Comparison of ENCODE assay signal across 23 mouse cellular contexts in the genomic region with DNA sequence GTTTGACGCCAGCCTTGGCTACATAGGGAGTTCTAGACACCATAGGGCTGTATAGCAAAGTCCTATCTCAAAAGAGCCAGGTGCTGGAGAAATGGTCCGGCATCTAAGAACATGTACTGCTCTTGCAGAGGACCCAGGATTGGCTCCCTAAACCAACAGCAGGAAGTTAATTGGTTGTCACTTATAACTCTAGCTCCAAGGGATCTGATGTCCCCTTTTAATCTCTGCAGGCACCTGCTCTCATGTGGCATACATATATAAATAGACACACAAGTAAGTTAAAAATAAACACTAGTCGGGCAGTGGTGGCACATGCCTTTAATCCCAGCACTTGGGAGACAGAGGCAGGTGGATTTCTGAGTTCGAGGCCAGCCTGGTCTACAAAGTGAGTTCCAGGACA. TPM values are rescaled to one million over a fixed set of nuclear protein-coding genes. Genes with fewer than 3 reads are reported as not detected.
"Had no signal": no experiment of that assay in that cellular context is flagged by ENCODE, and none has a peak within 500 bp of the region (broad histone marks: within the 10 kb centered on the region; RNA-seq: fewer than 3 reads in every experiment).

No protein-coding gene starts in this region.

- H3K9me3 ChIP-seq: limb, embryonic 10.5 days; limb, embryonic 13.5 days; liver, embryonic 12.5 days; liver, embryonic 15.5 days; lung, embryonic 15.5 days; neural tube, embryonic 12.5 days; neural tube, embryonic 15.5 days had no signal

- H3K4me3 ChIP-seq: layer of hippocampus, adult 2 months; limb, embryonic 10.5 days; limb, embryonic 13.5 days; liver, embryonic 12.5 days; liver, embryonic 15.5 days; lung, embryonic 15.5 days; neural tube, embryonic 12.5 days; neural tube, embryonic 15.5 days had no signal

- ATAC-seq: liver, embryonic 12.5 days had no signal

- H3K27ac ChIP-seq: kidney, postnatal 0 days; layer of hippocampus, adult 2 months; limb, embryonic 10.5 days; limb, embryonic 13.5 days; liver, embryonic 12.5 days; liver, embryonic 15.5 days; lung, embryonic 15.5 days; neural tube, embryonic 12.5 days; neural tube, embryonic 15.5 days had no signal

- H3K4me1 ChIP-seq: lung, embryonic 15.5 days; neural tube, embryonic 12.5 days had no signal

- H3K9ac ChIP-seq: limb, embryonic 13.5 days; liver, embryonic 12.5 days; liver, embryonic 15.5 days; lung, embryonic 15.5 days; neural tube, embryonic 12.5 days; neural tube, embryonic 15.5 days had no signal

- H3K4me2 ChIP-seq: limb, embryonic 13.5 days; liver, embryonic 12.5 days; liver, embryonic 15.5 days; lung, embryonic 15.5 days; midbrain, embryonic 11.5 days; neural tube, embryonic 12.5 days; neural tube, embryonic 15.5 days had no signal

- DNase-seq: kidney, postnatal 25 days; layer of hippocampus, adult 9-11 months; liver; lung, adult 18-20 months; lung, postnatal 10 days; lung, postnatal 36 days; midbrain, embryonic 14.5 days; retina, postnatal 1 day; right cerebral cortex, postnatal 25 days; thymus, adult 18-20 months; thymus, postnatal 36 days had no signal

- H3K27me3 ChIP-seq: limb, embryonic 13.5 days; liver, embryonic 12.5 days; liver, embryonic 15.5 days; lung, embryonic 15.5 days; neural tube, embryonic 12.5 days; neural tube, embryonic 15.5 days had no signal

RNA-seq across cellular contexts. Expression of gene Apoa2, which starts 10.9 kb away (rescaled TPM):
- polyA plus RNA-seq: small intestine, adult 2 months had no signal

RNA-seq across cellular contexts. Expression of gene Adamts4, which starts 14.4 kb away (rescaled TPM):
- total RNA-seq: megakaryocyte progenitor cell, adult 5-6 weeks had no signal
